Mouse (Mus musculus) midbrain, embryonic 12.5 days (tissue): ENCODE measurements around the gene Astl. TPM values are rescaled to one million over a fixed set of nuclear protein-coding genes. Genes with fewer than 3 reads are reported as not detected.
"Not testable (repeated sequence)": the region's sequence is repeated elsewhere in the genome, so short reads cannot be mapped to it uniquely, and the experiment has no call there.

Experiments
- ATAC-seq: fragments of 200-750 bp; cut with Nextera tagmentation; 2 replicates; pipeline ENCODE4 v1.8.0; 2017; ENCODE audit warnings: low read depth, moderate TSS enrichment, moderate library complexity; ENCODE audit not compliant: low FRiP score
- H3K27ac ChIP-seq: fragments of 300-500 bp; sonication (generic); replicated peaks from 2 replicates; pipeline ENCODE4 v1.5.1; 2016; ENCODE audit warnings: mild to moderate bottlenecking
- H3K27me3 ChIP-seq: fragments of 300-500 bp; sonication (generic); 2 replicates; pipeline ENCODE4 v1.6.1; 2016; ENCODE audit warnings: mild to moderate bottlenecking
- H3K36me3 ChIP-seq: fragments of 300-500 bp; sonication (generic); 2 replicates; pipeline ENCODE4 v1.6.1; 2016
- H3K4me1 ChIP-seq: fragments of 300-500 bp; sonication (generic); 2 replicates; pipeline ENCODE4 v1.6.1; 2016
- H3K4me2 ChIP-seq: fragments of 300-500 bp; sonication (generic); replicated peaks from 2 replicates; pipeline ENCODE4 v1.6.1; 2016; ENCODE audit warnings: mild to moderate bottlenecking, moderate library complexity
- H3K4me3 ChIP-seq: fragments of 300-500 bp; sonication (generic); 2 replicates; pipeline ENCODE4 v1.5.1; 2016; ENCODE audit warnings: mild to moderate bottlenecking
- H3K9ac ChIP-seq: fragments of 300-500 bp; sonication (generic); replicated peaks from 2 replicates; pipeline ENCODE4 v1.6.1; 2016; ENCODE audit warnings: mild to moderate bottlenecking, moderate library complexity
- H3K9me3 ChIP-seq: fragments of 300-500 bp; sonication (generic); 2 replicates; pipeline ENCODE4 v1.6.1; 2016; ENCODE audit warnings: mild to moderate bottlenecking
- WGBS: fragments of 180-500 bp; shearing (Covaris S2); methylation state at CpG from one replicate; pipeline ENCODE4 v1.1.7; 2016; 5-methylcytosine and 5-hydroxymethylcytosine counted together
- polyA plus RNA-seq: library from polyadenylated mRNA; unstranded; fragments of >200 nt; fragmentation: Nextera tagmentation; extraction: Ambion mirVana; gene quantifications from 2 replicates; pipeline ENCODE4 v1.2.1, GENCODE M21; 2016

Astl gene
- not detected in 2 replicates for polyA plus RNA-seq

- no peak within 1 kb of the TSS for H3K4me3 ChIP-seq
Observed at GRCm38 (mm10) chr2:127338416-127338815, at the start of gene Astl. TSS of gene Astl (plus strand) at chr2:127338639.

GRCm38 (mm10) chr2:127292250-127292649 is 46.2 kb upstream of the Astl start:
- Histone ChIP-seq H3K27me3 (no peaks in the 10 kb centered on the region), H3K9ac (no peak overlapping the region), H3K27ac (no peak overlapping the region), H3K4me1 (no peaks in the 10 kb centered on the region), H3K4me3 (no peak overlapping the region), H3K36me3 (peaks cover 74% of the 10 kb centered on the region), H3K9me3 (no peaks in the 10 kb centered on the region), H3K4me2 (no peak overlapping the region)
- 86% methylated on average over 4 of the region's 4 CpGs for WGBS
- no peak for ATAC-seq

More at GRCm38 (mm10) chr2:127338416-127338815, at the start of gene Astl:
- no peak within 1 kb of the TSS for H3K4me2 ChIP-seq
- H3K36me3 ChIP-seq = no peaks in the 10 kb centered on the region
- no peak within 1 kb of the TSS for H3K27ac ChIP-seq
- 87% methylated on average over 4 of the region's 4 CpGs for WGBS
- H3K9me3 ChIP-seq = no peaks in the 10 kb centered on the region
- H3K4me1 ChIP-seq = peaks cover 13% of the 10 kb centered on the region
- H3K27me3 ChIP-seq = peaks cover 43% of the 10 kb centered on the region
- no peak within 1 kb of the TSS for H3K9ac ChIP-seq
- no peak for ATAC-seq

DNA sequence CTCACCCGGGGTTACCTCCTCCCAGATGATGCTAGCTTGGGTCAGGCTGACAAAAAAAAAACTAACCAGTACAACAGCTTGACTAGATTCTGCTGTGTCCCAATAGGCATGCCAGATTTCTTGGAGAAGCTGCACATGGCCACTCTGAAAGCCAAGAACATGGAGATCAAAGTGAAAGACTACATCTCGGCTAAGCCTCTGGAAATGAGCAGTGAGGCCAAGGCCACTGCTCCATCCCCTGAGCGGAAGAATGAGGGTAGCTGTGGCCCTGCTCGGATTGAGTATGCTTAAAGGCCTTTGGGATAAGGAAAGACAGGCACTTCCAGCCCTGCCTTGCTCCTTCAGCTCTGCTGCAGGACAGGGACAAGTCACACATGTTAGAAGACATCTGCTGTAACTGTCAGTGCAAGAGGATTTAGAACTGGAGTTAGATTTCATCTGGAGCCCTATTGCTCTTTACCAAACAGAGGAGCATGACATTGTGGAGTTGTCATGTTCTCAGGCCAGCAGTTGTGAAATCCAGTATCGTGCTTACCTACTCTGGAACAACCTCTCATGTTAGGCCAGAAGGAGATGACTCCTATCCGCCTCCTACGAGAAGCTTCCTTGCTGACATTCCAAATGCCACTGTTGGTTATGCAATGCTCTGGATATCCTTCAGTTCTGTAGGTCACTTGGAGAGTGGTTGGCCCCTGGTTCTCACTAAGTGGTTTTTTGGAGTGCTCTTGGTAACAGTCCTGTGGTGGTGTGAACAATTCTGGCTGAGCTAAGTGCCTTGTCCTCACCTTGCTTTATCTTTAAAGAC is 41.2 kb upstream of the Astl start:
- Histone ChIP-seq H3K9me3 (no peaks in the 10 kb centered on the region), H3K9ac (no peak overlapping the region), H3K4me1 (no peaks in the 10 kb centered on the region), H3K36me3 (peaks cover 77% of the 10 kb centered on the region), H3K4me3 (no peak overlapping the region), H3K27ac (no peak overlapping the region), H3K4me2 (no peak overlapping the region), H3K27me3 (no peaks in the 10 kb centered on the region)
- ATAC-seq = no peak
- WGBS = 95% methylated on average over 7 of the region's 7 CpGs

DNA sequence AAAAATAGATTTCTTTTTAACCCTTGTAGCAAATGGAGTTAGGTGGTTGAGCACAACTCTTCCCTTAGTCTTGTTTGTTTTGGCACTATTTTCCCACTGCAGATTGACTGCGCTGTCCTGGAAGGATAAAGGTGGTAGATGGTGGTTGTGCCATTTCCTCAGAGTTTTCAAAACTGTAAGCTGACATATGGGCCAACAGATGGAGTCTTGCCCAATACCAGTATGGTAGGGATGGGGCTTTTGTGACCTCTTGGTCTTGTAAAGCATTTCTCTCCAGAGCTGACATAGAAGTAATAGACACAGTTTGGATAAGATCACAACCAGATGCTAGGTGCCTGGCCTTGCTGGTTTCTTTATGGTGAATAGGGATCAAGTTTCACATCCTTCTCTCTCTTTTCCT is 40.4 kb upstream of the Astl start:
- H3K9ac ChIP-seq = no peak overlapping the region
- ATAC-seq = no peak
- peaks cover 69% of the 10 kb centered on the region for H3K36me3 ChIP-seq
- no peaks in the 10 kb centered on the region for H3K4me1 ChIP-seq
- no peaks in the 10 kb centered on the region for H3K27me3 ChIP-seq
- 100% methylated on average over 1 of the region's 1 CpGs for WGBS
- H3K4me3 ChIP-seq = no peak overlapping the region
- H3K9me3 ChIP-seq = no peaks in the 10 kb centered on the region
- H3K4me2 ChIP-seq = no peak overlapping the region
- H3K27ac ChIP-seq = no peak overlapping the region

- ATAC-seq = no peak
- 88% methylated on average over 3 of the region's 3 CpGs for WGBS
- H3K36me3 ChIP-seq = peaks cover 50% of the 10 kb centered on the region
- no peaks in the 10 kb centered on the region for H3K4me1 ChIP-seq
- no peak overlapping the region for H3K4me2 ChIP-seq
- no peak overlapping the region for H3K4me3 ChIP-seq
- H3K9me3 ChIP-seq = no peaks in the 10 kb centered on the region
- no peaks in the 10 kb centered on the region for H3K27me3 ChIP-seq
- no peak overlapping the region for H3K9ac ChIP-seq
- no peak overlapping the region for H3K27ac ChIP-seq
Observed at GRCm38 (mm10) chr2:127300701-127301100, 37.7 kb upstream of the Astl start.

- no peaks in the 10 kb centered on the region for H3K27me3 ChIP-seq
- H3K9me3 ChIP-seq = no peaks in the 10 kb centered on the region
- no peak overlapping the region for H3K4me3 ChIP-seq
- no peaks in the 10 kb centered on the region for H3K4me1 ChIP-seq
- no peak for ATAC-seq
- H3K27ac ChIP-seq = no peak overlapping the region
- H3K36me3 ChIP-seq = peaks cover 40% of the 10 kb centered on the region
- H3K4me2 ChIP-seq = no peak overlapping the region
- 94% methylated on average over 3 of the region's 3 CpGs for WGBS
- no peak overlapping the region for H3K9ac ChIP-seq
Observed at GRCm38 (mm10) chr2:127301883-127302282, 36.6 kb upstream of the Astl start.

DNA sequence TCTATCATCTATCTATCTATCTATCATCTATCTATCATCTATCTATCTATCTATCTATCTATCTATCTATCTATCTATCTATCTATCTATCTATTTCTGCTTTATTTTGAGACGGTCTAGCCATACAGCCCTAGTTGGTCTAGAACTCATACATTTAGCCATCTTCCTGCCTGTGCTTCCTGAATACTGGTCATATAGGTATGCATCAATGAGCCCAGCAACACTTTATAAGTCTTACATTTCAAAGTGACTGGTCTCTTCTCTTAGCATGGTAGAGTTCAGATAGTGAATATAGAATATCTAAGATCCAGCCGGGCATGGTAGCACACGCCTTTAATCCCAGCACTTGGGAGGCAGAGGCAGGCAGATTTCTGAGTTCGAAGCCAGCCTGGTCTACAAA is 34.2 kb upstream of the Astl start:
- 94% methylated on average over 4 of the region's 4 CpGs for WGBS
- not testable (repeated sequence) for ATAC-seq, H3K4me2 ChIP-seq, H3K9ac ChIP-seq, H3K4me3 ChIP-seq, H3K4me1 ChIP-seq, H3K27me3 ChIP-seq, H3K9me3 ChIP-seq, H3K27ac ChIP-seq
- peaks cover 16% of the 10 kb centered on the region for H3K36me3 ChIP-seq

DNA sequence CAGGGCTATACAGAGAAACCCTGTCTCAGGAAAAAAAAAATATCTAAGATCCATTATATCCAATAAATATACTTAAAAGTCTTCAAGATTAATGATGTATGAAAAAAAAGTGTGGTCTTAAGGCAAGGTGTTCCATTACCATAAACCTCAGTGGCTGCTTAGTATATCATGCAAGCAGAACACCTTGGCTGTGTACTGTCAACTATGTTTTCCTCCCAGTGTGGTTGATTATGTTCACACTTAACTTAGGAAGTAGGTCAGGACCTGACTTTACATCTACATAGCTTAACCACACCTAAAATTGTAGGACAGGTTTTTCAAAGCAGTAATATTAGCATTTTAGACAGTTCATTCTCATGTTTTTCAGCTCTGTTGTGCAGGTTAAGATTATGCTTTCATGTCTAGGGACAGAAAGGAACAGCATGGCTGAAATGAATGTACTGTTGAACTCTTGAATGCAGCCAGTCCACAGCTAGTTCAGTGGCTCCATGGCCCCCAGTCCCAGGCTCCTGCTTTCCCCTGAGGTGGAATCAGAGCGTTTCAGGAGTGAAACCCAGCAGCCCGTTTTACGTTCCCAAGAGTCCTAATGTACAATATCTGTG is 33.7 kb upstream of the Astl start:
- WGBS = 86% methylated on average over 3 of the region's 3 CpGs
- no peak overlapping the region for H3K27ac ChIP-seq
- no peak overlapping the region for H3K9ac ChIP-seq
- H3K36me3 ChIP-seq = peaks cover 13% of the 10 kb centered on the region
- no peaks in the 10 kb centered on the region for H3K9me3 ChIP-seq
- no peak overlapping the region for H3K4me2 ChIP-seq
- ATAC-seq = no peak
- H3K4me3 ChIP-seq = no peak overlapping the region
- no peaks in the 10 kb centered on the region for H3K4me1 ChIP-seq
- H3K27me3 ChIP-seq = no peaks in the 10 kb centered on the region

GRCm38 (mm10) chr2:127306123-127306522 is 32.3 kb upstream of the Astl start:
- Histone ChIP-seq H3K36me3 (peaks cover 2% of the 10 kb centered on the region; the same call in 1 of the 2 replicates), H3K4me2 (no peak overlapping the region), H3K4me1 (no peaks in the 10 kb centered on the region), H3K27me3 (no peaks in the 10 kb centered on the region), H3K9me3 (no peaks in the 10 kb centered on the region), H3K27ac (no peak overlapping the region), H3K9ac (no peak overlapping the region), H3K4me3 (no peak overlapping the region)
- no peak for ATAC-seq

DNA sequence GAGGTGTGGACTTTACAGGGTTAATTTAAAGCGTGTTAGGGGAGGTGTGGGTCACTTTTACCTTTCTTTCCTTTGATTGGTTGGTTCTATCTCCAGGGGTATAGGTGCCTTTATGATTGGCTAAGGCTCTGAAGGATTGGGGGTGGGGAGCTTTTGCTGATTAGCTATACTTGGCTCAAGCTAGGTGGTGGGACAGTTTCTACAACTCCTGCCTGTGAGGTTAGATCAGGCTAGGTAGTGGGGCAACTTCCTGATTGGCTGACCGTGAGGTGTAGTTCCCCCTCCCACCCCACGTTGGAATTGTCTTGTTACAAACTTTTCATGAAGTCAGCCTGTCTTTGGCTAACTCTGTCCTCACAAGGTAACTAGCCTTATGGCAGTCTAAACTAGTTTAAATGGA is 31.3 kb upstream of the Astl start:
- Histone ChIP-seq H3K4me1 (no peaks in the 10 kb centered on the region), H3K27me3 (no peaks in the 10 kb centered on the region), H3K9me3 (no peaks in the 10 kb centered on the region), H3K4me2 (no peak overlapping the region), H3K9ac (no peak overlapping the region), H3K27ac (no peak overlapping the region), H3K36me3 (no peaks in the 10 kb centered on the region), H3K4me3 (no peak overlapping the region)
- WGBS = 54% methylated on average over 3 of the region's 3 CpGs
- ATAC-seq = no peak

GRCm38 (mm10) chr2:127308660-127309059 is 29.8 kb upstream of the Astl start:
- Histone ChIP-seq H3K36me3 (no peaks in the 10 kb centered on the region), H3K27me3 (no peaks in the 10 kb centered on the region), H3K9me3 (no peaks in the 10 kb centered on the region), H3K4me2 (no peak overlapping the region), H3K4me3 (no peak overlapping the region), H3K9ac (no peak overlapping the region), H3K27ac (no peak overlapping the region), H3K4me1 (no peaks in the 10 kb centered on the region)
- ATAC-seq = no peak
- WGBS = 87% methylated on average over 2 of the region's 2 CpGs

DNA sequence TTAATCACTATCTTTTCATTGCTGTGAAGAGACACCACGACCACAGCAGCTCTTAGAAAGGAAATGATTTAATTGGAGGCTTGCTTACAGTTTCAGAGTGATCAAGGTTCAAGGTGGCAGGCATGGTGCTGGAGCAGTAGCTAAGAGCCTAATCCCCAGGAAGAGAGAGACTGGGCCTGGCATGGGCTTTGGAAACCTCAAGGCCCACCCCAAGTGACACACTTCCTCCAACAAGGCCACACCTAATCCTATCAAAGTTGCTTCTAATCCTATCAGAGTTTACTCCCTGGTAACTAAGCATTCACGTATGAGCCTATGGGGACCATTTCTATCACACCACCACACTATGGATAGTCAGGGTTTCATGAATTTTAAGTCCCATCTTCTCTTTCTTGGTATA is 28.2 kb upstream of the Astl start:
- Histone ChIP-seq H3K4me2 (no peak overlapping the region), H3K9me3 (no peaks in the 10 kb centered on the region), H3K4me1 (no peaks in the 10 kb centered on the region), H3K27me3 (no peaks in the 10 kb centered on the region), H3K4me3 (no peak overlapping the region), H3K9ac (no peak overlapping the region), H3K27ac (no peak overlapping the region), H3K36me3 (no peaks in the 10 kb centered on the region)
- 38% methylated on average over 2 of the region's 2 CpGs for WGBS
- no peak for ATAC-seq
